Mouse (Mus musculus): Measurements from ENCODE around the gene Hivep3. TPM values are rescaled to one million over a fixed set of nuclear protein-coding genes. Genes with fewer than 3 reads are reported as not detected.

Hivep3 gene
- polyA plus RNA-seq, 1 experiment from 2014 or later: 6.0 TPM

DNA sequence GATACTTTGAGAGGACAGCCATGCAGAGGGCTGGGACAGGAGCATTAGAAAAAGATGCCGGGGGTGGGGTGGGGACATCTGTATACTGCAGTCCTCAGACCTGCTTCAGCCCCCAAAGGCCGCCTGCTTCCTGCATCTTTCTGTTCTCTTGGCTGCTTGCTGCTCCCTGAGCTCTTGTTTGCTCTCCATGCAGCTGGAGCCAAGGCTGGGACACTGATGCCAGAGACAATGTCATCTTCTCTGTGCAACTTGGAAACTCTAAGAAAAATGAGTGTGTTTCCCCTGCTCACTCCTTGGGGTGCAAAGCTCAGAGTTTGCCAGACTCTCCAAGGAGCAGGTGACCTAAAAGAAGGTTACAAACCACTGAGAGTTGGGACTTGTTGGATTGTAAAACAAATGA lies 275.6 kb downstream of the Hivep3 start:
- Histone ChIP-seq H3K9me3 (ENCODE audit: control insufficient read depth, low read length) (no peaks in the 10 kb centered on the region), H3K4me3 (ENCODE audit: low read depth, low read length) (no peak overlapping the region), H3K4me2 (replicated peaks; ENCODE audit: low read depth) (no peak overlapping the region), H3K4me1 (replicated peaks; ENCODE audit: control insufficient read depth, insufficient read depth) (no peaks in the 10 kb centered on the region), H3K27me3 (ENCODE audit: control insufficient read depth, insufficient read depth, low read length) (no peaks in the 10 kb centered on the region), H3K9ac (ENCODE audit: low read length) (no peak overlapping the region), H3K36me3 (ENCODE audit: control insufficient read depth, insufficient read depth, low read length) (no peaks in the 10 kb centered on the region), H3K27ac (replicated peaks) (no peak overlapping the region)
- ATAC-seq (ENCODE audit: low FRiP score, low TSS enrichment) (no peak), DNase-seq (ENCODE audit: low spot score) (no peak)
- 68% methylated on average over 2 of the region's 2 CpGs for WGBS
- no peak for TF ChIP-seq EP300 (optimal IDR thresholded peaks at IDR 0.05)
- no peak for TF ChIP-seq CTCF (IDR thresholded peaks at IDR 0.05; ENCODE audit: low read depth)

DNA sequence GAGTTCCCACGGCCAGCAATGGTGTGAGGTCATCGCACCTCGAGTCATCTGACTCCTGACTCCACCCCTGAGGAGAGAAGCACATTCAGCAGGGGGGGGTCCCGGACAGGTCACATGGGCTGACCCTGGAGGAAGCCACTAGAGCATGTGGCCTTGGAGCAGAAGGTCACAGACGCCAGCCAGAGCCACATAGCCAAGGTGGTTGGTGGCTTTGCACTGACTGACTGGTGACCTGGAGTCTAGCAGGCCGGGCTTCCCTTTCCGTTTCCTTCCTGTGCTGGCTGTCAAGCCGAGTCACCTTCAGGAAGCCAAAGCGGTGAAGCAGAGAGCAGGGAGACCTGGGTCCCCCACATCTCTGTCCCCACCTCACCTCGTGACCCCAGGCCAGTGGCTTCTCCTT lies 278.2 kb downstream of the Hivep3 start:
- H3K4me3 ChIP-seq (ENCODE audit: low read depth, low read length): no peak overlapping the region
- DNase-seq (ENCODE audit: low spot score) (no peak), ATAC-seq (ENCODE audit: low FRiP score, low TSS enrichment) (0 out of 2 replicates have a peak, but pooled peaks have one; percentile 21)
- 67% methylated on average over 10 of the region's 10 CpGs for WGBS
- no peak overlapping the region for H3K9ac ChIP-seq (ENCODE audit: low read length)
- no peak overlapping the region for H3K4me2 ChIP-seq (replicated peaks; ENCODE audit: low read depth)
- H3K27me3 ChIP-seq (ENCODE audit: control insufficient read depth, insufficient read depth, low read length): no peaks in the 10 kb centered on the region
- no peaks in the 10 kb centered on the region for H3K9me3 ChIP-seq (ENCODE audit: control insufficient read depth, low read length)
- H3K36me3 ChIP-seq (ENCODE audit: control insufficient read depth, insufficient read depth, low read length): no peaks in the 10 kb centered on the region
- no peak for TF ChIP-seq EP300 (optimal IDR thresholded peaks at IDR 0.05)
- TF ChIP-seq CTCF (IDR thresholded peaks at IDR 0.05; ENCODE audit: low read depth): no peak
- no peaks in the 10 kb centered on the region for H3K4me1 ChIP-seq (replicated peaks; ENCODE audit: control insufficient read depth, insufficient read depth)
- H3K27ac ChIP-seq (replicated peaks): no peak overlapping the region

DNA sequence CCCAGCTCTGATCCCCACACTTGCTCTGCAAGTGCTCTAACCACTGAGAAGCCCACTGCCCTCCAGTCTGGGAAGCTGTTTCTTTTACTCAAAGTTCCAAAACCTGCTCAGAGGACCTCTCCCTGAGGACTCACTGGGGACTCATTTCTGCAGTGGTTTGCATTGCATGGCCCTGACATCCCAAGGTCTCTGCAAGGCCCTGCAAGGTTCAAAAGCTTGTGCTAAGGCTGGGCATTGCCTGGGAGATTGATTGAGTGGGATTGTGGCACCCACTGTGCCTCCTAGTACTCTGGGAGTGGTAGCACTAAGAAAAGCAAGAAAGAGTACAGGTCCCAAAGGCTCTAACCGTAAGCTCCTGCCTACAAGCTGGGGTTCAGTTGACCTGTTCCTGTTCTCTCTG lies 279.3 kb downstream of the Hivep3 start:
- H3K36me3 ChIP-seq (ENCODE audit: control insufficient read depth, insufficient read depth, low read length): no peaks in the 10 kb centered on the region
- H3K9me3 ChIP-seq (ENCODE audit: control insufficient read depth, low read length): no peaks in the 10 kb centered on the region
- no peaks in the 10 kb centered on the region for H3K27me3 ChIP-seq (ENCODE audit: control insufficient read depth, insufficient read depth, low read length)
- 100% methylated on average over 1 of the region's 1 CpGs for WGBS
- TF ChIP-seq EP300 (optimal IDR thresholded peaks at IDR 0.05) (no peak), CTCF (IDR thresholded peaks at IDR 0.05; ENCODE audit: low read depth) (no peak)
- no peak for ATAC-seq (ENCODE audit: low FRiP score, low TSS enrichment)
- no peaks in the 10 kb centered on the region for H3K4me1 ChIP-seq (replicated peaks; ENCODE audit: control insufficient read depth, insufficient read depth)
- no peak overlapping the region for H3K4me3 ChIP-seq (ENCODE audit: low read depth, low read length)
- H3K9ac ChIP-seq (ENCODE audit: low read length): no peak overlapping the region
- no peak overlapping the region for H3K4me2 ChIP-seq (replicated peaks; ENCODE audit: low read depth)
- DNase-seq (ENCODE audit: low spot score): no peak
- no peak overlapping the region for H3K27ac ChIP-seq (replicated peaks)

DNA sequence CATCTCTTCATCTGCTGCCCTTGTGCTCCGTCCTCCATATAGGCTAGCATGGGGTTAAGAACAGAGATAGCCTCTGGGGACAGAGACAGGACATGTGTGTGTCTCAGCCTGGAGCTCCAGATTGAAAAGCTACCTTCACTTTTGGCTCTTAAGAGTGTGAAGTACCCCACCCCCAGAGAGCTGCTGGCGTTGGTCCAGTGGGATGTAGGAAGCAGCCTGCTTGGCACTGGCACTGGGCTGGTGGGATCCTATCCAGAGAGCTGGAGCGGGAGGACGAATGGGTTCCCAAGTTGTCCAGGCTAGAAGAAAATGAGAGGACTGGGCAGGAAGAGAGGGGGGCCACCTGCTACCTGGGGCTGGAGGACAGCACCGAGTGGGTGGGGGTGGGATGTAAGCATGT lies 284.8 kb downstream of the Hivep3 start:
- no peaks in the 10 kb centered on the region for H3K27me3 ChIP-seq (ENCODE audit: control insufficient read depth, insufficient read depth, low read length)
- no peak overlapping the region for H3K9ac ChIP-seq (ENCODE audit: low read length)
- H3K9me3 ChIP-seq (ENCODE audit: control insufficient read depth, low read length): no peaks in the 10 kb centered on the region
- DNase-seq (ENCODE audit: low spot score) (no peak), ATAC-seq (ENCODE audit: low FRiP score, low TSS enrichment) (no peak)
- no peak overlapping the region for H3K4me2 ChIP-seq (replicated peaks; ENCODE audit: low read depth)
- no peaks in the 10 kb centered on the region for H3K4me1 ChIP-seq (replicated peaks; ENCODE audit: control insufficient read depth, insufficient read depth)
- no peak overlapping the region for H3K4me3 ChIP-seq (ENCODE audit: low read depth, low read length)
- no peaks in the 10 kb centered on the region for H3K36me3 ChIP-seq (ENCODE audit: control insufficient read depth, insufficient read depth, low read length)
- 70% methylated on average over 5 of the region's 5 CpGs for WGBS
- TF ChIP-seq EP300 (optimal IDR thresholded peaks at IDR 0.05): no peak
- H3K27ac ChIP-seq (replicated peaks): no peak overlapping the region

DNA sequence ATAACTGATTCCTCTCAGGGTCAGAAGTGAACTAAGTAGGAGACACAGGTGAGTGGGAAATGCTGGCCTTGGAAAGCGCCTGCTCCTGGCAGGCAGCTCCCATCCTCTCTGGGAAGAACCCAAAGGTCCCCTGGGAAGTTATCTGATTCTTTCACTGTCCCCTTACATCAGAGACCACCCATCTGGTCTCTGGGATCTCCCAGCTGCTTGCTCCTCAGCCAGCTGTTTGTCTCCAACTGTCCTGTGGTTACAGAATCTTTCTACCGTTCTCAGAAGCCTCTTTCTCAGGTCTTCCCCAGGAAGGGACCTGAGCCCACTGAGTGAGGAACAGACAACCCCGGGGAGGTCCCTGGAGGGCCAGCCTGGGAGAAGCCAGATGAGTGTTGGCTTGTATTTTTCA lies 288.8 kb downstream of the Hivep3 start:
- no peak for TF ChIP-seq CTCF (IDR thresholded peaks at IDR 0.05; ENCODE audit: low read depth)
- TF ChIP-seq EP300 (optimal IDR thresholded peaks at IDR 0.05): no peak
- Histone ChIP-seq H3K4me1 (replicated peaks; ENCODE audit: control insufficient read depth, insufficient read depth) (no peaks in the 10 kb centered on the region), H3K4me3 (ENCODE audit: low read depth, low read length) (no peak overlapping the region), H3K4me2 (replicated peaks; ENCODE audit: low read depth) (no peak overlapping the region), H3K9ac (ENCODE audit: low read length) (no peak overlapping the region), H3K27ac (replicated peaks) (no peak overlapping the region), H3K9me3 (ENCODE audit: control insufficient read depth, low read length) (no peaks in the 10 kb centered on the region), H3K27me3 (ENCODE audit: control insufficient read depth, insufficient read depth, low read length) (no peaks in the 10 kb centered on the region), H3K36me3 (ENCODE audit: control insufficient read depth, insufficient read depth, low read length) (no peaks in the 10 kb centered on the region)
- no peak for ATAC-seq (ENCODE audit: low FRiP score, low TSS enrichment)
- DNase-seq (ENCODE audit: low spot score): no peak
- WGBS: 54% methylated on average over 3 of the region's 3 CpGs

DNA sequence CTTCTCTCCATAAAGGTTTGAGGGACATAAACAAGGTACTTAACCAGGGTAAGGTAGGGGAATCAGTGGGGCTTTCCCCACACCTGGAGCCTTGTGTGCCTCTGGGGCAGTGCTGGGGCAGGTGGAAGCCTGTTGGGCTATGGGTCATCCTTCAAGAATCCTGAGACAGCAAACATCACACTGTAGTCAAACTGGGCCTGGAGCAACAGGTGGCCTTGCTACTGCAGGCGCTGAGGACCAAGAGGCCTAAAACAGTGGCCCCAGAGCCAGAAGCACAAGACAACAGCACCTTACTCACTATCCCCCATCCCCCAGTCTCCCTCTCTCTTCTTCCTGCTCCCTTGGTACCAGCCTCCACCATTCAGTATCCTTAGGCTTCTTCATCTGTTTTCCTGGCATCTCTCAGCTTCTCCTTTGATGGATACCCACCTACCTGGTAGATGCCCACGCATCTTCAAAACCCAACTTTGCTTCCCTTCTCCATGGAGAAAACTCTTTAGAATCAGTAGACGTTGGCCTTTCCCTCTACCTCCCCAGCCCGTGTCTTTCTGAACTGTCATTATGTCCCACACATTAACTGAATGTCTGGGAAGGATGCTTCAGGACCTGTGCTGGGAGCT lies 289.7 kb downstream of the Hivep3 start:
- WGBS: 90% methylated on average over 4 of the region's 4 CpGs
- no peaks in the 10 kb centered on the region for H3K9me3 ChIP-seq (ENCODE audit: control insufficient read depth, low read length)
- H3K36me3 ChIP-seq (ENCODE audit: control insufficient read depth, insufficient read depth, low read length): no peaks in the 10 kb centered on the region
- no peak for ATAC-seq (ENCODE audit: low FRiP score, low TSS enrichment)
- TF ChIP-seq EP300 (optimal IDR thresholded peaks at IDR 0.05) (no peak), CTCF (IDR thresholded peaks at IDR 0.05; ENCODE audit: low read depth) (no peak)
- no peaks in the 10 kb centered on the region for H3K27me3 ChIP-seq (ENCODE audit: control insufficient read depth, insufficient read depth, low read length)
- no peak overlapping the region for H3K9ac ChIP-seq (ENCODE audit: low read length)
- H3K27ac ChIP-seq (replicated peaks): no peak overlapping the region
- H3K4me3 ChIP-seq (ENCODE audit: low read depth, low read length): no peak overlapping the region
- H3K4me1 ChIP-seq (replicated peaks; ENCODE audit: control insufficient read depth, insufficient read depth): no peaks in the 10 kb centered on the region
- no peak for DNase-seq (ENCODE audit: low spot score)
- no peak overlapping the region for H3K4me2 ChIP-seq (replicated peaks; ENCODE audit: low read depth)
